Mouse (Mus musculus) liver, adult (tissue): ENCODE results near the gene Acsl3.

Experiments
- GATA4 ChIP-seq: IDR thresholded peaks from 2 replicates; pipeline ENCODE4 v1.6.1; 2014; ENCODE audit warnings: mild to moderate bottlenecking, low read length; ENCODE audit not compliant: insufficient replicate concordance

The Acsl3 gene

DNA sequence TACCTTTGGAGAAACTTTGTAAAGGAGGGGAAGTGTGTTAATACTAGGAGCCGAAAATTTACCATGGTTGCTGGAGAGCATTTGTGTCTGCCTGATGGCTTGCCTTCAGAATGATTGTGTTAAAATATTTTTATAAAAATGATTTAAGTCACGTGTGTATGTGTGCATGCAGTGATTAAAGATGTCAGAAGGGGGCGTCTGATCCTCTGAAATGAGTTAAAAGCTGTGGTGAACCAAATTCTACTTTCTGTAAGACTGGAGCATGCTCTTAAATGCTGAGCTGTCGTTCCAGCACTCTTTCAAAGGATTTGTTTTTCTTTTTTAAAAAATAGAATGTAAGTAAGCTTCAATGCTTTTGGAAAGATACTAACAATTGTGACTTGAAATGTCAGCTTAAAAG lies 49.7 kb downstream of the Acsl3 start:
- TF ChIP-seq GATA4: no peak

DNA sequence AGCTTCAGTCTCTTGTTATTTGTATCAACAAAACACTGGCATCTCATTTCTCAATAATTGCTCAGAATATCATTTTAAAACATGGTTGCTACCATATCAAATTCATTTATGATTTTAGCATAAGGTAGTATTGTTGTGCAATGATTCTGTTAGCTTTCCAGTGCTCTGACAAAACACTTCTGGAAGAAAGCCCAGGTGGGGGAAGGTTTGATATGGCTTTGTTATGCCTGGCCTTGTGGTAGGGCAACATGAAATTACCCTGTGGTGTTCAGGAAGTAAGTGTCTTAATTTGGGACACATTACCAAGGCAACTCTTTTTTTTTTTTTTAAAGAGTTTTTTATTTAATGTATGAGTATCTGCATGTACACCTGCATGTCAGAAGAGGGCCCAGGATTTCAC lies 52.4 kb downstream of the Acsl3 start:
- TF ChIP-seq GATA4: no peak

DNA sequence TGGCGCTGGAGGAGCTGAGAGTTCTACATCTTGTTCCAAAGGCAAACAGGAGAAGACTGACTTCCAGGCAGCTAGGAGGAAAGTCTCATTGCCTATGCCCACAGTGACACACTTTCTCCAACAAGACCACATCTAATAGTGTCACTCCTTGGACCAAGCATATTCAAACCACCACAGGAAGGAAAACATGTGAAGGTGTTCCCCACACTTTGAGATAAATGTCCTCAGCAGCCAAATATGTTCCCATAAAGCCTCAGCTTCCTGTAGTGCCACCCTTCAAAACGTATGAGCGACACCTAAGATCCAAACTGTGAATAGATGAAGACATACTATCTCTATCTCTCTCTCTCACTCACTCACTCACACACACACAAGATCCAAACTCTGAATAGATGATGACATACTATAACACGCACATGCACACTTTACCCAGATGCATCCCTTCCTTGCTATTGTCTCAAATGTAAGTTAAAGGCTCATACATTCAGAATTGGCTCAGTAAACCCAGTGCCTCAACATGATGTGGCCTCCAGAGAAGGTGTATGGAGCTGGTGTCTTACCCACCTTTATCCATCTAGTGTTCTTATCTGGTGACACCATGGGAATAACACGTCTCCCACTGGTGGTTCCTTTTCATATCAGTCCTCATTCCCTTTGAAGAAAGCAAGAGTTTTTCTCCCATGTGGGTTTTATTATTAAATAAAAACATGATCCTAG lies 53.1 kb downstream of the Acsl3 start:
- TF ChIP-seq GATA4: no peak

DNA sequence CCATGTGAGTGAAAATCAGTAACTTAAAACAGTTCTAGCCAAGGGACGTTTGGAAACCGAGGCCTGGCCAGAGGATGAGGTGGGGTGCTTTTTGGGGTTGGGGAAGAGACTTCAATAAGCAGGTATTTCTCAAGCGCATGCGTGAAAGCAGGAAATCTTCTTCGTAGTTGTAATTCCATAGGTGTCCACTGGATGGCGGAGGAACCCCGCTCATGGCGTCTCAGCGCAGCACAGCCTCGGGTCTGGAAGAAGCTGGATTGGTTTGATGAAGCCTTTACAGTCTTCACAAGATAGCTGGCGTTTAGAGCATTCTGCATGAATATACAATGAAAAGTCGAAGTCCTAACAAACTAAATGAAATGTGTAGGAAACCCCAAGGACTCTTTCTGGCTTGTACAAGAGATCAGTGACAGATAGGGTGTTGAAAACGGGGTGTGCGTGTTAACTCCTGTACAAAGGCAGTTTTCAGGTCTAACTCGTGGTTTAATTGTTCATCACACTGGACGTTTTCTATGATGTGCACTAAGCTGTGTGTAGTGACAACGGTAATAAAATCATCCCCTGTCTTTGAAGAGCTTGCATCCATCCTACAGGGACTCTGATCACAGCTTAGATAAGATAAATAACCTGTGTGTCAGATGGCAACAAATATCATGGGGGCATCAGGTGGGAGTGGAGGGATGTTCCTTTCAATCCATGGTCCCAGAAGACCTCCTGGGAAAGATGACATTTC lies 67.0 kb downstream of the Acsl3 start:
- no peak for TF ChIP-seq GATA4

DNA sequence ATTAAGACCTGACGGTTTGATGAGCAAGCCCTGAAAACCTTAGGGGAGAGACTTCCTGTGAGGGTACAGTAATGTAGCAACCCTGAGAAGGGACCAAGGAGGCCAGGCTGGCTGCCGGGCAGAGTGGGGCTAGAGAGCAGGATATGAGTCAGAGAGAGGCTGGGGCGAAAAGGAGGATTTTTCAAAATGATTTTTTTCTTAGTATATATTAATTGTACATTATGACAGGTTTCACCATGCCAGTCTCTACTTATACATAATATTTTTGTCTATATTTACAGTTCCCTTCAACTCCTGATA lies 67.5 kb downstream of the Acsl3 start:
- no peak for TF ChIP-seq GATA4

DNA sequence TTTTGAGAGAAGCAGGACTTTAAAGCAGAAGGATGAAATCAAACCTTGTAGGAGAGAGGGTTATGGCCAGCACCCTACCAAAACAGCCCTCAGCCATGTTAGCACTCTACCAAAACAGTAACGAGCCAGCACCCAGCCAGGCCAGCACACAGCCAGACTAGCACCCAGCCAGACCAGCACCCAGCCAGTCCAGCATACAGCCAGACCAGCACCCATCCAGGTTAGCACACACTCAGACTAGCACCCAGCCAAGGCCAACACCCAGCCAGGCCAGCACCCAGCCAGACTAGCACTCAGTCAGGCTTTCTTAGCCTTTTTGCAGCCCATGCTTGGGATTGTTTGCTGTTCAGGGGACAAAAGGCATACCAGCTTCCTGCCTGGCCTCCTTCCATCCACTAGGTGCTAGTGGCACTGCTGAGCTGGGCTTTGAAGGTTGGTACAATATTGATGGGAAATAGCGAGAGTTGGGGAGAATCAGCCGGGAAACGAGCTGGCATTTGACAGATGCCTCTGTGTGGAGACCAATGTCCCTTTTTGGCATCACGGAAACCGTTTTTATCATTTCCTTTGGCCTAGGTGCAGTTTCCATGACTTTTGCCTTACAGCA lies 68.1 kb downstream of the Acsl3 start:
- TF ChIP-seq GATA4: no peak

DNA sequence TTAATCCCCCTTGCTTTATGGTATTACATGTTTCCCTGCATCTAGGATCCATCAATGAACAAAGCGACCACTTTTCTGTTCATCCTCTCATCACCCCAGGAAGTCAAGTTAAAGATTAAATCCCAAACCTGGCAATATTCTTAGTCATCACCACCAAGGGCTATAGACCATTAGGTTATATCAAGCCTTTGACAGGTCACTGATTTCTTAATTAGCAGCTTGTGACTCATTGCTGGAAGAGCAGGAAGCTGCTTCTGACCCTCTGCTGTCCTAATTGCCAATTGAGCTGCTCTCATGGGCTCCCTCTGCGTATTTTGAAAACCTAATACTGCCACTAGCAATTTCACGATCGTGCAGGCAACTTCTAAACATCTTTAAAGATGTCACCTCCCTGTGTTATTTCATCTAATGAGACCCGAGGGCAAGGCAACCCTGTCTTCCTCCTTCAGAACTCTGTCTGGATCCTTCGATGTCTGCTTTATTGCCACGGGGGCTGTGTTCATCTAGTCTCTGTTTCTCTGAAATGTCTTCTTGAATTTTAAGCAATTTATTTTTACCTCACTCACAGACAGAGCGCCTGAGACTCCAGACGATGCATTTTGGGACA lies 72.6 kb downstream of the Acsl3 start:
- TF ChIP-seq GATA4: no peak

DNA sequence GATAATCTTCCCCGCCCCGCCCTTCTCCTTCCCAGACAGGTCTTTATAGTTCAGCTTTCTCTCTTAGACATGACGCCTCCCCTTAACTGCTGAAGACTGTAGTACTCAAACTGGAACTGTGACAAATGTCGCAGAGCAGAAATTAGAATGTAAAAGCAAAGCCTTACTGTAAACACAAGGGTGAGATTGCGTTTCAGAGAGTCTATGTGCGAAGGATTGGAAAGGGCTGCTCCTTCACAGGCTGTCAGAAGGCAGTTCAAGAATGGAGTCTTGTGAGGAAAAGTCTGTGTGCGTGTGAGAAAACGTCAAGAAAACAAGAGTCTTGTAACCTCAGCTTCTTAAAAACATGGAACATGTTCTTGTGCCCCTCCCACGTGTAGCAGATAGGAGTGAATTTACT lies 74.7 kb downstream of the Acsl3 start:
- no peak for TF ChIP-seq GATA4

DNA sequence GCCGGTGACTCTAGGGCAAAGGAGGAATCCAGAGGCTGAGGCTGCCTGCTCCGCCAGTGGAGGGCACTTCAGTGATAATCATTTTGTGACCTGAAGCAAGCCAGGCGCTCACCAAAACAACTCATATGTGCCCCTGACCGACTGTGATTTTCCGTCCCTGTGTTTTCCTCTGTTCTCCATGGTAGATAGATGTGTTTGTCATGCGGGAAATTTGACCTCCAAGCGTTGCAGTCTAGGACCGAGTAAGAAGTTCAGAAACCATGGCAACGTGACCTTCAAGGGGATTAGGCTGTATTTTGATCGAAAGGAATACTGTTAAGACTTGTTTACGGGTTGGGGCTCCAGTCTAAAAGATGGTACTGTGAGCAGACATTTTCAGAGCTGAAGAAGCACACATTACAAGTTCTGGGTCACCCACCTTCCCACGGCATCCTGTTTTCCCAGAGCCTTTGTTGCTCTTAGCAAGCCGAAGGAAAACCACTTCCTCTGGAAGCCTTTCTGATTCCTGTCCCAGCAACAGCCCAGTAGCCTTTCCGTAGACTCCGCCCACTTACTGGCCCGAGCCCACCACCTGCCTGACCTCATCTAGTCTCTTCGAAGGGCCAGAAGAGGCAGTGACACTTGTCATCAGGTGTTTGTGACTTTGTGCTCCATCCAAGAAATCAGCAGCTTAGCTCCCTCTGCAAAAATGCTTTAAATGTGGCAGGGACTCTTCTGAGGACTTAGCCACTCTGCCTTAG lies 76.8 kb downstream of the Acsl3 start:
- TF ChIP-seq GATA4: no peak

DNA sequence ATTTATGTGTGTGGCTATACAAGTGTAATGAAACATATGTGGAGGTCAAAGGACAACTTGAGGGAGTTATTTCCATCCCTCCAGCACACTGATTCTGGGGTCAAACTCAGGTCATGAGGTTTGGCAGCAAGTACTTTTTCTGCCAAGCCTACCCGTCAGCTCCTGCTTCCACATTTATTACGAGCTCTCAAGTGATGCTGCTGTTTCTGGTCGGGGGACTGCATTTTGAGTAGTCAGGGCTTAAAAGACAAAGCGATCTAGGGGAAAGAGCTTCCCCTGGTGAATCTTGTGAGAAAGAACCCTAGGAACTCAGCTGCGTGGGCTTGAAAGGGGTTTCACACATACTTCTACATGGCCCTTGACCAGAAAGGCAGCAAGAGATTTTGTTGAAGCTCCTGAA lies 80.0 kb downstream of the Acsl3 start:
- no peak for TF ChIP-seq GATA4

DNA sequence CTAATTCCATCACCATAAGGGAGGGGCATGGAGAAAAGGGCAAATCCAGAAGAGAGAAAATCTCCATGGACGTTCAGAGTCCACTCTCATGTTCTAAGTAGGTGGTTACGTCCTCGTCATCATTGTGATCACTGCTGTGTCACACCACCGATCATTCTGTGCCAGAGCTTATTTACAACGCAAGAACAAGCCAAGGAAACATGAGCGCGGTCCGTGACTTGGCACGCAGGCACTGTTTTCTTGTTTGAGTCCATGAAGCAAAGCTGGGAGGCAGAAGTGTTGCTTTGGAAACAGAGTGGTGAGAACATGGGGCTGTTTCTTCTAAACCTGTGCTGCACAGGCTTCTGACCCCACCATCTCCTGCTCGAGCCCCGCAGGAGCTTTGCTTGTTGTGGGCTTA lies 83.1 kb downstream of the Acsl3 start:
- no peak for TF ChIP-seq GATA4

DNA sequence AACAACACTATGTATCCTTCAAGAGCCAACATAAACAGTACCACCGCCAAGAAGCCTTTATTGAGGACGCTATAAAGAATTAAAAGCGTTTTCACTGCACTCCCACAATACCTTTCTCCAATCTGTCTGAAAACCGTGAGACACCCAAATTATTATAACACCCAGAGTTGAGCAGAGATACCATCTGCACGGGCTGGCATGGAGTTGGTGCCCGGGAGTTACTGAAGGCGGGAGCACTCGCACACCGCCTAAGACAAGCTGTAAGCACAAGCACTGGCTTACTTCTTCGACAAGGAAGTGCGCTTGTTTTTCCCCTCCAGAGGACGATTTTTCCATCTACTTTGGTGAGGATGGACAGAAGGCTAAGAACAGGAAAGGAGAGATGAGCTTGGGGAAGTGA lies 84.6 kb downstream of the Acsl3 start:
- TF ChIP-seq GATA4: no peak

DNA sequence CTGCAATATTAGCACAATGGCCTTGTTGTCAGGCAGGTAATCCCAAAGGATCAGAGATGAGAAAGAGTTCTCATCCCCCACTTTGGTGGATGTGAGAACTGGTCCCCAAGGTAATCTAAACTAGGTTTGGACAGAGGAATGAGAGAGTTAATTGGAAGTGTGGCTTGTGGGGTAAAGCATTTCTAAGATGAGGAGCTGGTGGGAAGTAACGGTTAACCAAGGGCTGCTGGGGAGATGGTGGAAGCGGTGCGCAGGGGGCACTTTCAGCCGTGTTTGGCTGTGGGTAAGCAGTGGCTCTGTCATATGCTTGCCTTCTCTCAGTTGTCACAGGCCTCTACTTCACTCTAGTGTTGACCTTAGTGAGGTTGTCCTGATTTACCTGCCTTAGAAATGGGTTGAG lies 85.7 kb downstream of the Acsl3 start:
- no peak for TF ChIP-seq GATA4

DNA sequence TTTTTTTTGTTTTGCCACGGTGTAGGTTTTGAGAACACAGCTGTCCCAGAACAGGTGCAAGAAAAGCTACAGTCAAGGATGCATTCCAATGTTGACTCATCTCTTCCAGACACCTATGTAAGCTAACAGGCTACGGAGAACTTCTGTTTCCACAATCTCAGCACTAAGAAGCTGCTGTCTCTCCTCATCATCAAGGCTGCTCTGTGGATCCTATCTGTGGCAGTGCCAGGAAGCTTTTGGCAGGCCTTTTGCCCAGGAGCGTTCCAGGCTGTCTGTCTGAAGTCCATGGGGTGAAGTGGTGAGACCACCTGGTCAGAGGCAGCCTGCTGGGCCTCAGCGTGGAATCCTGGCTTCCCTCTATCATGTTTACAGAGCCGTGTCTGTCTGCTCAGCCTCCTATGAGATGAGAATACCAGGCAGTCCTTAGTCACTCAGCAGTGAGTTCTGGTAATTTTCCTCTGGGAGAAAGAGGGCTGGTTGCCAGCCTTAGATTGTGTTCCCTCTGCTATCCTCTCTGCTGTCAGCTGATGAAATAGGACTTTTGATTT lies 87.7 kb downstream of the Acsl3 start:
- TF ChIP-seq GATA4: no peak
